Mouse (Mus musculus) cerebellum, postnatal 25 days (tissue): ENCODE results near the gene Dcaf11.

Experiments used
- DNase-seq, 2 experiments: peaks; one replicate each; pipeline ENCODE4 v3.0.0; 2021; ENCODE audit warnings: mixed read lengths in 2 of 2

Gene Dcaf11

DNA sequence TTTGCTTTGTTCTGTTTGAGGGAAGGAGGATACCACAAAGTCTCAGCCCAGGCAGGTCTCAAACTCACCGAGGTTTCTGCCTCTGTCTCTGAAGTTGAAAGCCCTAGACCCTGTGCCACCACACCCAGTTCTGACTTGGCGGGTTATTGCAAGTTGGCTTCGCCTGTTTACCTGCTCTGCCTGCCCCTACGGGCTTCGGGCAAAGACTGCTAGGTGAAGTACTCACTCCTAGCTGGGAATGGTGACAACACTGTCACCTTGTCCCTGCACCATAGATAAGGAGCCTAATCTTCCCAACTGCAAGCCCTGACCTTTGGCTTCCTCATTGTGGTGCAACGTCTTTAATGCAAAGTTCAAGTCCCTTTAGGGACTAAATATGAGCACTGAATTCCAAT, 25.8 kb downstream of the Dcaf11 start:
- no peak for DNase-seq

- no peak for DNase-seq
Observed at GRCm38 (mm10) chr14:55586149-55586548, 26.3 kb downstream of the Dcaf11 start.

DNA sequence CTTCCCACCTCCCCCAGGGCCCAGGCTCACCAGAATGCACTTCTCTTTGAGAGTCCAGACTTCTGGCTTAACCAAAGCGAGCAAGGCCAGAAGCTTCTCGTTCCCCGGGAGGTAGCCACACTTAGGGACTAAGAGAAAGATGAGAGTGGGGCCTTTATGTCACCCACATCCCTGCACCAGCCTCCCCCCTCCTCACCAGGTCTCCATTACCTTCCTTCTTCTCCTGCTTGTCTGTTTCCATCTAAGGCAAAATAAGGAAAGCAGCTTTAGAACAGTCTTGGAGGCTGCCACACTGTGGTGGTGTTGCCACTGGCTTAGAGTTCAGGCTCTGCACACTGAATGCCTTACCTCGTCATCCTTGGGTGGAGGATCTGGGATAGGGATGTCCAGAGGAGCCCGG, 29.5 kb downstream of the Dcaf11 start:
- DNase-seq, result no peak

DNA sequence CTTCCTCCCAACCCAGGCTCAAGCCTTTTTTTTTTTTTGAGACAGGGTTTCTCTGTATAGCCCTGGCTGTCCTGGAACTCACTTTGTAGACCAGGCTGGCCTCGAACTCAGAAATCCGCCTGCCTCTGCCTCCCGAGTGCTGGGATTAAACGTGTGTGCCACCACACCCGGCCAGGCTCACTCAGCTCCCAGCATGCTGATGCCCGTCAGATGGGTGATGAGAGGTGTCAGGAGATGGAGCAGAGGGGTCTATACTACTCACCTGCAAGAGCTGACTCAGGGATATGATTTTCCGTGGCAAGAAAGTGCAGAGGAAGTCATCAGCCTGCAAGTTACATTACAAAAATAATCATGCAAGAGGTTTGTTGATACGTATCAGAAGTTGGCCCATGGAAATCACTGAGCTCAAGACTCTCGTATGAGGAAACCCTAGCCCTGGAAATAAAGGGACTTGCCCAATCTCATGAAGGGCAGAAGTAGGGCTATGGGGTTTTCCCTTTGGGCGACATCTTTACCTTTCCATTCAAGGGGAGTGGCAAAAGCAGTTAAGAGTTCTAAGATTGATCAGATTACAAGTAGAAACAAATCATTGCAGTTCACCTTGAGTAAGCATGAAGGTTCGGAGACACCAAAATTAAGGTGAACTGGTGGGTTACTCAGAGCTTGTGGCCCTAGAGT, 30.1 kb downstream of the Dcaf11 start:
- DNase-seq, result no peak

DNA sequence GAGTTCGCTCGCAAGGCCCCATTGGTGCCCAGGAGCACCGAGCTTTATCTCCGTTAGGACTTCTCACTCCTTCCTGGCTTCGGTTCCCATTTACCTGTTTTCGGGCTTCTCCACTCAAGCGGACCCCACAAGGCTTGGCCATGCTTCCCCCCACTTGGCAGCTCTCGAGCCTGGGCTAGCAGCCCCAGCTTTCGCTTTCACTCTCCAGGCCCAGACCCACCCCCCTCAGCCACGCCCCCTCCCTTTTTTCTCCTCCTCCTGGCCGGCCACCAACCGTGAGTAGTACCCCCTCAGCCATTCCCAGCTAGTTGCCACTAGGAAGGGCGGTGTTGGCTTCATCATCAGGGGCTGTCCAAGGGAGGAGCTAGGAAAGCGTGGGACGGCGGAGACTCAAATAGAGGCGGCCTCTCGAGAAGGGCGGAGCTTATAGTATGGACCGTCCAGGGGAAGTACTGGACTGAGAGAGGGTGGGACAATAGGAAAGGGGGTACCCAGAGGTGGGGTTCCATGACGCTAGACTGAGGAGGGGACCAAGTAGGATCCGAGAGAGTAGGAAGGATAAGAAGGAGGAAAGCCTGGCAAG, 31.0 kb downstream of the Dcaf11 start, which contains the start of gene Psme2:
Gene Psme2, minus strand, starts transcription at position 366 of the 583 bp plus-strand sequence.
- DNase-seq, result peak; percentile 76 to 83

DNA sequence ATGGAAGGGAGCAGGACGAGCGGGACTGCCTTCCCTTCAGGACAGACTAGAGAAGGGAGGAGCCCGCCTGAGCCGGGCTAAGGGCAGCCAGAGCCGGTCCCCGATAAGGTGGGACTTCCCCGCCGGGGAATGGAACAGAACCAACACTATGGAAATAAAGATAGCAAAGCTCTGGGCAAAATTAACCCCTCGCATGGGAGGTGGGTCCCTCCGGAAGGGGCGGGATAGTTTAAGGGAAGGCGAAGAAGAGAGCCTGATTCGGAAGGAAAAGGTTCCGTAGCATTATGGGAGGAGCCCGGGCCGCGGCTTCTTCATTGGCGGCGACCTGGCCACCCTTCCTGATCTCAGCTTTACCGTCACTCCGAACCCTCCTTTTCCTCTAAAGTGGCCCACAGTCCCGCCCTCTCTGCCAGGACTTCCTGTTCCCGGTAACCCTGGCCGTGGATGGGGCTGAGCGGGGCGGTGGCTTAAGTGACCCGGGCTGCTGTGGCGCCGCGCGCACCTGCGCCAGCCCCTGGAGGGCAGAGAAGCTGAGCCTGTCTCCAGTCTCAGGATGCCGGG, 31.6 kb downstream of the Dcaf11 start, which contains the start of gene Rnf31:
Gene Rnf31, plus strand, starts transcription at position 378 of the 561 bp plus-strand sequence.
- DNase-seq, result peak; percentile 90 to 94

GRCm38 (mm10) chr14:55592226-55592625, 32.4 kb downstream of the Dcaf11 start:
- peak; percentile 33 to 54 for DNase-seq

DNA sequence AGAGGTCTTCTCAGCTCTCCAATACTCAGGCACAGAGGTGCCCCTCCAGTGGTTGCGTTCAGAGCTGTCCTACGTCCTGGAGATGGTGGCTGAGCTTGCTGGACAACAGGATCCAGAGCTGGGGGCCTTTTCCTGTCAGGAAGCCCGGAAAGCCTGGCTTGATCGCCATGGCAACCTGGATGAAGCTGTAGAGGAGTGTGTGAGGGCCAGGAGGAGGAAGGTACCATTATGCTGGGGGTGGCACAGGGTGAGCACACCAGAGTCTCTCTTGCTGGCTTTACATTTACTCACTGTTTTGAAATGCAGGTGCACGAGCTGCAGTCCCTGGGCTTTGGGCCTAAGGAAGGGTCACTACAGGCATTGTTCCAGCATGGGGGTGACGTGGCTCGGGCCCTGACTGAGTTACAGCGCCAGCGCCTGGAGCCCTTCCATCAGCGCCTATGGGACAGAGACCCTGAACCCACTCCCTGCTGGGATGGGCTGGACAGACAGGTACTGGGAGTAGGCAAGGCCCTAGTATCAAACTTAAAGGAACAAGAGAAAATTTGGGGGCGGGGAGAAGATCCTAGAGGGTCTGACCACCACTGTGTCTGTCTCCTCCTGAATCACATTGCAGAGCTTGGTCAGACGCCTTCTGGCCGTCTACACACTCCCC, 36.4 kb downstream of the Dcaf11 start:
- DNase-seq, result no peak

DNA sequence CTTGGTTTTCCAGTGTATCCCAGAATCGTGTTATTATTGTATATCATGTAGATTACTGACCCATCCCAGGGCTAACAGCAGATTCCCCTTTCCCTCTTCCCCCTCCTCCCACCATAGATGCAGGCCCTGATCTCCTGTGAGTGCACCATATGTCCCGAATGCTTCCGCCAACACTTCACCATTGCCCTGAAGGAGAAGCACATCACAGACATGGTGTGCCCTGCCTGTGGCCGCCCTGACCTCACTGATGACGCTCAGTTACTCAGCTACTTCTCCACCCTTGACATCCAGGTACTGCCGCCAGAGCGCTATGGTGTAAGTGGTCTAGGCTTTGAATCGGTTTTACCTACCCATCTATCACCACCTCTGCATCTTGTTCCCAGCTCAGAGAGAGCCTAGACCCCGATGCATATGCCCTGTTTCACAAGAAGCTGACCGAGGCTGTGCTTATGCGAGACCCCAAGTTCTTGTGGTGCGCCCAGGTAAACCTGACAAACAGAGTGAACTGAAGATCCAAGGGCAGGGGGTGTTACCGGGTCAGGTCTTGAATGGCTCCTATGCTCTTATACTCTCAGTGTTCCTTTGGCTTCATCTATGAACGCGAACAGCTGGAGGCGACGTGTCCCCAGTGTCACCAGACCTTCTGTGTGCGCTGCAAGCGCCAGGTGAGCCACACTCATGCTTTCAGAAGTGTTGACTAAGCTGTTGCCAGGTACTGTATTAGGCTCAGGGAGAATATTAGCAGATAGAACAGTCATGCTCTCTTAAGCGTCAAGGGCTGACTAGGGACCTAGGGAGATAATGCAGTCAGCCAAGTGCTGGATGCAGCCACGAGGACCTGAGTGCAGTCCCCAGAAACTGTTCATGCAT, 39.0 kb downstream of the Dcaf11 start:
- DNase-seq, result no peak

DNA sequence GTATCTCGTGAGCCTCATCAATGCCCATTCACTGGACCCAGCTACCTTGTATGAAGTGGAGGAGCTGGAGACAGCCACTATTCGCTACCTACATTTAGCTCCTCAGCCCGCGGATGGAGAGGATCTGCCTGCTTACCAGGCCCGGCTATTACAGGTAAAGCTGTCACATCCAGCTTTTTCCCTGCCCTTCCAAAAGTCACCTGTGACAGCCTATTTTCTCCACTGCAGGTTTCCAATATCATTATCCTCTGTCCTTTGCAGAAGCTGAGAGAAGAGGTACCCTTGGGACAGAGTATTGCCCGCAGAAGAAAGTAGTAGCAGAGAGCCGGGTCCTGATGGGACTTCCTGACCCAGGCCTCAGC, 43.4 kb downstream of the Dcaf11 start, which contains the start of gene Irf9:
Gene Irf9, plus strand, starts transcription at position 301 of the 362 bp plus-strand sequence.
- no peak for DNase-seq

DNA sequence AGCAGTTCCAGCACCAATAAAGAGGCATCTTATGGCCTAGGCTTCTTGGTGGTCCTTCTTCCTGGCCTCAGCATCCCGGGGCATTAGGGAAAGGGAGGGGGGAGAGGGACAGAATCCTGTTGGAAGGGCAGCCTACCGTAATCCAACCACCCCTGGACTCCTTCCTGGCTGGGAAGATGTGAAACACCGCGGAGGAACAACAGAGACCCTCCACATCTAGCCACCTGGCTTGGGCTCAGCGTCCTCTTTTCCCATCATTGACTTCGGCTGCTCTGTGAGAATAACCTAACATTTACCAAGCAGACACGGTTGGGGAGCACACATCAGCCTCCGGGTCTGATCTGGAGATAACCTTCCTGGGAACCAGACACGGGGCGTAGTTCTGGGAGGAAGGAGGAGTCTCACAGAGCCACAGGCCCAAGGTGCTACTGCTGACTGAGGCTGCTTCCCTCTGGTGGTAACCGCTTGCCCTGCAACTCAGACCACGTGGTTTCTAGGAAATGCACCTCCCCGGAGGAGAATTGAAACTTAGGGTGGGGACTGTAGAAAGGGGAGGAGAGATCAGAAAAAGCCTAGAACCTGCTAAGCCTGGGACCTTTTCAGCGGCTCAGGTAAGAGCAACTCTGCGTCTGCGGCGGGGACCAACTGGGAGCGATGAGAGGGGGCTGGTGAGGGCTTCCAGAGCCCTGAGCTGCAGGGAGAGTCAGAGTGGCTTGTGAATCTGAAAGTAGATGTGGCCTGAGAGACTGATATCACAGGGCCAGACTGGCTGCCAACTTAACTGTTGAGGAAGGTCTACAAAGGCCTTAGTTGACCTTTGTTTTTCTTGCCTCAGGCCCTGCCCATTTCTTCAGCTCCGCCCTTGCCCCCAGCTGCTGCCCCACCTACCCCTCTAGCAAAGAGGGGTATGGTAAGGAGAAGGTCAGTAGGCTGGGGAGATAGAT, 44.1 kb downstream of the Dcaf11 start:
- DNase-seq, result peak; percentile 86 to 91

GRCm38 (mm10) chr14:55604823-55605222, 45.0 kb downstream of the Dcaf11 start:
- no peak for DNase-seq

DNA sequence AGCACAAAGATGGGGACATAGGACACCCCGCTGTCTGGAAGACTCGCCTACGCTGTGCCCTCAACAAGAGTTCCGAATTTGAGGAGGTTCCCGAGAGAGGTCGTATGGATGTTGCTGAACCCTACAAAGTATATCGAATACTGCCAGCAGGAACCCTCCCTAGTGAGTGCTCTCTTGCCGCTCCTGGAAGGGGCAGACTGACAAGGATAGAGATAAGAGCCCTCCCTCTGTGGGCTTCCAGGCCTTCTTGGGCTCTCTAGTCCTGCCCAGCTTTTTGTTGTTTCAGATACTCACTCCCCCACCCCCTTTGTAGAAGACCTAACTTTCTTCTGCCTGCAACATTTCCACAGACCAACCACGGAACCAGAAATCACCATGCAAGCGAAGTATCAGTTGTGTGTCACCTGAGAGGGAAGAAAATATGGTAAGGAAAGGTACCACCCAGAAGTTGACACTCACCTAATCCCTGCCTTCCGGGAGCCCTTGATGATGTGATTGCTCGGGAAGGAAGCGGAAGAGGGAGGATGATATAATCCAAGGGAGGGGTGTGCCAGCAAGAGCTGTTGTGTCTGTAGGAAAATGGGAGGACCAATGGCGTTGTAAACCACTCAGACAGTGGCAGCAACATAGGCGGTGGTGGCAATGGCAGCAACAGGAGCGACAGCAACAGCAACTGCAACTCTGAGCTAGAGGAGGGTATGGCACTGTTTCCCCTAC, 46.1 kb downstream of the Dcaf11 start:
- DNase-seq, result no peak

DNA sequence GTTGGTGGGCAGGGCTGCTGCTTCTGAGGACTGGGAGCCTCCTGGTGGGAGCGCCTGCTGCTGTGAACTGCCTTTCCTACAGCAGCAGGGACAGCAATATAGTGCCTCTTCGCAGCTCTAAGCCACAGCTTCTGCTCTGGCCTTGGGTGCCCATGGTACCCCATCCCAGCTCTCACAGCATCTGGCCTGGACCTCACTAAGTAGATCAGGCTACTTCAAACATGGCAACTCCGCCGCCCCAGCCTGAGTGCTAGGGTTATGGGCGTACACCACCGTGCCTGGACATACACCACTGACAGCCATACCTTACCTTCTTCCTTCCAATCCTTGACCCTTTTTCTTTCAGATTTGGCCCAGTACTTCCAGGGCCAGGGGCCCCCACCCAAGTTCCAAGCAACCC, 48.5 kb downstream of the Dcaf11 start:
- no peak for DNase-seq

- no peak for DNase-seq
Observed at GRCm38 (mm10) chr14:55613346-55613745, 53.5 kb downstream of the Dcaf11 start.

GRCm38 (mm10) chr14:55614565-55615178, 54.9 kb downstream of the Dcaf11 start:
- no peak for DNase-seq

GRCm38 (mm10) chr14:55615876-55616275, 56.1 kb downstream of the Dcaf11 start:
- DNase-seq, result no peak

- DNase-seq, result no peak
Observed at GRCm38 (mm10) chr14:55616844-55617243, 57.0 kb downstream of the Dcaf11 start.

DNA sequence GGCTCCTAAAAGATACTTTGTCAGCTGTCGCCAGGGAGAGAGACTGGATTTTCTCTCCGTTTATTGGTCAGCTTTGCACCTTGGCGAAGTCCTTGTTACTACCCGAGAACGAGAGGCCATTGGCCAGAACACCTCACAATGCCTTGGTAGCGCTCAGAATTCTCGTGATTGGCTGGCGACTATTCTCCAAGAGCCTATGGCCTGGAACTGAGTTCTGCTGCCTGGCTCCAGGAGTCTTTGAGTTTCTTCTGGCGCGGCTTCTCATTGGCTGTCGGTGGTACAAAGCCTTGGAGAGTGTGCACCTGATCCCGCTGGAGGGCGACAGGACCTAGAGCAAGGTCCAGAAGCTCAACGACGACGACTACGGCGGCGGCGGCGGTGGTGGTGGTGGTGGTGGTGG, 58.0 kb downstream of the Dcaf11 start, which contains the start of gene Rec8:
Gene Rec8, plus strand, starts transcription at position 216 of the 400 bp plus-strand sequence.
- DNase-seq, result peak; percentile 67 to 77
